Mouse (Mus musculus) stomach, postnatal 0 days (tissue): ENCODE data around the gene Rdh19.

ENCODE experiments used
- CTCF ChIP-seq: IDR thresholded peaks from 2 replicates; pipeline ENCODE4 v1.5.1; 2016; ENCODE audit warnings: antibody characterized with exemption, low read depth, mild to moderate bottlenecking, moderate library complexity
- EP300 ChIP-seq: optimal IDR thresholded peaks from 2 replicates; pipeline ENCODE3; 2016; ENCODE audit warnings: antibody characterized with exemption

GRCm38 (mm10) chr10:127840776-127841175 lies 9.0 kb upstream of the Rdh19 start:
- no peak for TF ChIP-seq CTCF
- TF ChIP-seq EP300 = no peak
